Mouse (Mus musculus): ENCODE data around the gene Phrf1. TPM values are rescaled to one million over a fixed set of nuclear protein-coding genes. Genes with fewer than 3 reads are reported as not detected.

The Phrf1 gene
- total RNA-seq (2023), result 10 to 100 TPM; 70.9 to 73.3 TPM

DNA sequence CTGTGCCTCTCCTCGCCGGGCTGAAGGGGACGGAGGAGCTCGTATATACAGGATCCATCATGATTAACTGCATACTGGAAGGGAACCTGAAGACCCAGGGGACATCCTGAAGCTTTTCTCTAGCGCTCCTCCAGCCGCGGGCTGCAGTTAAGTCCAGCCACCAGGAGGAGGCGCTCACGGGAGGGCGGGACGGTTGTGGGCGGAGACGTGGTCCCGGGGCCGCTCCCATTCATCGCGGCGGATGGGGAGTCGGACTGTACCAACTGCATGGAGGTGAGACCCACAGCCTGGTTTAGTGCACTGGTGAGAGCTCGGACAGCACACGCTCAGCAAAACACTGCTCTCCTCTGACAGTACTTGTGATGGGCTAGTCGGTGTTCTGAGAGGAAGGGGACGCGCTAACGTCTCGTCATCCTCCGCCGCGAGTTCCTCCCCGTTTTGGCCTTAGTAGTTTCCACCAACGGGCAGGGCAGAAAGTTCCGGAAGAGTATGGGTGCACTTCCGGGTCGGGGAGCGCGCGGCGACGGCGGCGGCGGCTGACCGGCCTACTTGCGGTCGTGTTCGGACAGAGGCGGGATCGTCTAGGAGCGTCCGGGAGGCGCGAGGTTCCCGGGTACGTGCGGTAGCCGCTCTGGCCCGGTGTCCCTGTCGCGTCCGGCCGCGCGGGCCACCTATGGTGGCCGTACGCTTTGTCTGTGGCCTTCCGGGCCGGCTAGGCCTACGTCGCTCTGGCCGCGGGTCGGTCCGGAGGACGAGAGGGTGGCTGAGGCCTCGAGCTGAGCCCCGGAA is at the start of gene Phrf1:
Phrf1 (plus strand) TSS at position 506 of the 789 bp plus-strand sequence.

DNA sequence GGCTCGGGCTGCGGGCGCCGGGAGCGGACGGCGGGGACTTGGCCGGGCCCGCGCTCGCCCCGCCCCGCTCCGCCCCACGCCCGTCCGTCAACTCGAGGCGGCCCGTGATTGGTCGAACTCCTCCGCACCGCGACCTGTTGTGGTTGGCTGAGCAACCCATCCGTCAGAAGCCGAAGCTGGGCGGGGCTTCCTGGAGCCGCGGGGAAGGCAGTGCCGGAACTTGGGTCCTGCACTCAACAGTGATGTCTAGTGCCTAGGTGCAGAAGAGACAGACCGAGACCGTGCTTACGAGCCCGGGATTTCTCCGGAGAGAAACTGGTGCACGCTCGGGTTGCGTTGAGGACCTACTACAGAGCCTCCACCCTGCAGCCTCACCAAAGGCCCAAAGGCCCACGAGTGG is 34.6 kb upstream of the Phrf1 start, which contains the start of the genes Hras and Lrrc56:
Hras (minus strand) TSS at position 58 of the 400 bp plus-strand sequence.
Lrrc56 (plus strand) TSS at position 210 of the 400 bp plus-strand sequence.

DNA sequence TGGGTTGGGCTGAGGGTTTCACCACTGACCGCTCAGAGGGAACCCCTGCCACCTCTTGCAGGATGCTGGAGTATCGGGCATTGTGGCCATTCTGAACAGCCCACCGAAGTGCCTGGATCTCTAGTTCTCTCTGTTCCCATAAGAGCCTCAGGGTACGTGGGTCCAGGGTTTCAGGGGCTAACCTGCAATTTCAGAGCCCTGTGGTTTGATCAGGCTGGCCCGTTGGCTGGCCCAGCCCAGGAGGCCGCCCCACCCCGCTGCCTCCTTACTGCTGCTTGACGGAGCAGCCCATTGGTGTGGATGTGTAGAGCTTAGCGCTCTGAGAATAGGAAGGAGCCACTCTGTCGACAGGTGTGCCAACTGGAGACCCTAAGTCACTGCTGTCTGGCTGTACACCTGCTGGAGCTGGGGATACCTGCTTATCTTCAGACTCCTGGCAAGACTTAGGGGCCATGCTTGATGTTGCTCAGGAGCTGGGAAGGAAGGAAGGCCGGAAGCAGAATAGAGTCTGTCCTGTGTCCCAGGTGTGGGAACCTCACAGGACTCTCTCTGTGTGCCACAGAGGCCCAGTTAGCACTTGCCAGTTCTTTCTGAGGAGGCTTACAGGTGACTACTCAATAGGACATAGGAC is 14.9 kb upstream of the Phrf1 start, which contains the start of gene Lmntd2:
Lmntd2 (minus strand) TSS at position 476 of the 631 bp plus-strand sequence.

DNA sequence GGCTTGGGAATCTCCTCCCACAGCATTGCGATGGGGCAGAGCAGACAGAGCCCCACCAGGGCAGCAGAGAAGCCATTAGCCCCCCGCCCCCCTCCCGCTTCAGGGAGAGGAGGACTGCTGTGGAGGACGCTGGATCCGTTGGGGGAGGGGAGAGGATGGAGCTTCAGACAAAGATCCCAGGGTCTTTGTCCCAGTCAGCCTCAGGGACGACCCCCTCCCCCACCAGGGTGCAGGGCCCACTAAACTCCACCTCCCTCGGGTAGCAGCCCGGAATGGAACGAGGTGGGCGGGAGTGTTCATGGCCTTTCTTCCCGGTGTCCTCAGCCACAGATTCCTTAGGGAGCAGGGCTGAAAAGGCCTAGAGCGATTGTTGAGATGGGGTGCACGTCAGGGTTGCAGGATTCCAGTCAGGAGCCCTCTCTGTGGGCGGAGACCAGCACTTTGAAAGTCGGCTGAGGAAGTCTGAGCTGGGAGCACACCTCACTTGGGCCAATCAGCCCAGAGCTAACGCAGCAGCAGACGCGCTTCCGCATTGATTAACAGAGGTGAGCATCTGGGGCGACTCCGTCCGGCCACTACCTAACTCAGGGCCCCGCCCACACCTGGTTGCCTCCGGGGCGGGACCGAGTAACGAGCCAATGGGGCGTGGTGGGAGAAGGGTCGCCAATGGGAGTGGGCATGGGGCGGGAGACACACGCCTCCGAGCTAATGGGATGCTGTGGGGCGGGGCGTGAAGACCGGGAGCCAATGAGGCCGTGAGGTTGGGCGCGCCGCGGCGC is 13.3 kb upstream of the Phrf1 start, which contains the start of gene Rassf7:
Rassf7 (plus strand) TSS at position 760 of the 779 bp plus-strand sequence.

GRCm38 (mm10) chr7:141265739-141266561 is 37.4 kb downstream of the Phrf1 start, which contains the start of gene Irf7:
TSS of gene Irf7 (minus strand) at chr7:141266481.

GRCm38 (mm10) chr7:141276546-141276945 is 48.0 kb downstream of the Phrf1 start, which contains the start of gene Cdhr5:
TSS of gene Cdhr5 (minus strand) at chr7:141276786.

DNA sequence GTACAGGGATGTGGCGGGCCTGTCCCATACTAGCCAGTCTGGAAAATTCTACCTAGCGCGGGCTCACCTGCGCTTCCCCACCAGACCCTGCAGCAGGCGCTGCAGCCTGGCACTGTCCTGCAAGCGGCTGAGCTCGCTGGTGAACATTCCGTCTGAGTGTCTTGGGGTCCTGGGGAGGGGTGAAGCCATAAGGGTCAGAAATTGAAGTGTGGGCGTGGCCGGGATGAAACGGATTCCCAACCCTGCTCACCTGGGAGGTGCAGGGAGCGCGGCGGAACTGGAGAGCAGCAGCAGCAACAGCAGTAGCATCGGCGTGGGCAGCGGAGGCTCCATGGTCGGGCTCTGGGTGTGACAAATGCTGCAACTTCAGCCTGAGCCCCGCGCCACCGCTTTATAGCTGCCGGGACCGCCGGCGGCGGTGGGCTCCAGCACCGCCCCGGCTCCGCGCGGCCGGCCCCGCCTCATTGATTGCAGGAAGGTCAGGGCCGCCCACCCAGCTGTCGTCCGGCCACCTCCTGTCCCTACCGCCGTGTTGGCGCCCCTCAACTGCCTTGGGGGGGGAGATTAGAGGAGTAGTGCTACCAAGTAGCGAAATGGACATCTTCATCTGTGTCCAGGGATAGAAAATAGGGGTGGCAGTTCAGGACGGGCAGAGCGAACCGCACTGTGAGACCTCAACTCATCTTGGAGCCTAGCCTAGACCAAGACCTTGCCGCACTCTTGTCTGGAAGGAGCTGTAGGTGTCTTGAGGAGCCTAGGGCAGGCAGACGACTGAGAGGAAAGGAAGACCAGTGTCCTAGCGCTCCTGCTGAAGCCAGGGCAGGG is 50.4 kb downstream of the Phrf1 start, which contains the start of gene Sct:
Sct (minus strand) TSS at position 368 of the 825 bp plus-strand sequence.

DNA sequence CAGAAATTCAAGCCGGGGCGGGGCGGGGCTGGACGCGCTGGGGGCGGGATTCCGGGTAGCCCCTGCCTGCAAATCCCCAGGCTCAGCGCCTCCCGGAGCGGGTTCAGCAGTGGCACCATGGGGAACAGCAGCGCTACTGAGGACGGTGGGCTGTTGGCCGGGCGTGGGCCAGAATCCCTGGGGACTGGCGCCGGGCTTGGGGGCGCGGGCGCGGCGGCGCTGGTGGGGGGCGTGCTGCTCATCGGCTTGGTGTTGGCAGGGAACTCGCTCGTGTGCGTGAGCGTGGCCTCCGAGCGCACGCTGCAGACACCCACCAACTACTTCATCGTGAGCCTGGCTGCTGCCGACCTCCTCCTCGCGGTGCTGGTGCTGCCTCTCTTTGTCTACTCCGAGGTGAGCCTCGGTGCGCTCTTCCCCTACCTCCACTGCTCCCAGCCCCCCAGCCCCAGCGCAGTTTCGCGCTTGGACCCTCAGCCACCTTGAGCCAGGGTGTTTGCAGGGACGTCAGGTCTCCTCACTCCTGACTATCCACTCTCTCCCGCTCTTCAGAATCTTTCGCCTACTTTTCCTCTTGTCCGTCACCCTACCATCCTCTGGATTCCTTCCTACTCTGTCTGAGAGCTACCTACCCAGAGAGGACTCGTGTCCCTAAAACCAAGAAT is 63.5 kb downstream of the Phrf1 start, which contains the start of gene Drd4:
Drd4 (plus strand) TSS at position 86 of the 662 bp plus-strand sequence.

Other genes starting within 250 kb of the Phrf1 start
- gene Ifitm3, start 218.0 kb upstream of the Phrf1 start, total RNA-seq (2023), result 100 to 1,000 TPM; 508 to 583 TPM
- 1,000 to 10,000 TPM in 1 of 2 experiments, 100 to 1,000 TPM in 1; 867 to 1,003 TPM for gene Ifitm6, start 210.9 kb upstream of the Phrf1 start, total RNA-seq (2023)
- gene Gm17387, start 199.7 kb upstream of the Phrf1 start, total RNA-seq (2023), result not detected
- gene B4galnt4, start 167.7 kb upstream of the Phrf1 start, total RNA-seq (2023), result 1 to 10 TPM in 1 of 2 experiments, under 1 TPM in 1; 0.73 to 1.3 TPM
- 1 to 10 TPM; 3.7 to 4.0 TPM for gene Pkp3, start 150.6 kb upstream of the Phrf1 start, total RNA-seq (2023)
- gene Sigirr, start 128.2 kb upstream of the Phrf1 start, total RNA-seq (2023), result 1 to 10 TPM; 5.3 to 6.2 TPM
- not detected for gene Ano9, start 111.0 kb upstream of the Phrf1 start, total RNA-seq (2023)
- 10 to 100 TPM; 20.7 to 23.3 TPM for gene Ptdss2, start 106.4 kb upstream of the Phrf1 start, total RNA-seq (2023)
- 10 to 100 TPM; 83.3 to 88.8 TPM for gene Rnh1, start 55.9 kb upstream of the Phrf1 start, total RNA-seq (2023)
- gene Hras, start 34.8 kb upstream of the Phrf1 start, total RNA-seq (2023), result 10 to 100 TPM; 25.7 to 32.3 TPM
- gene Lrrc56, start 34.6 kb upstream of the Phrf1 start, total RNA-seq (2023), result 1 to 10 TPM; 3.9 to 6.0 TPM
- not detected for gene Lmntd2, start 14.7 kb upstream of the Phrf1 start, total RNA-seq (2023)
- gene Rassf7, start 12.9 kb upstream of the Phrf1 start, total RNA-seq (2023), result 1 to 10 TPM; 4.7 to 7.6 TPM
- 10 to 100 TPM; 36.2 to 42.0 TPM for gene Irf7, start 37.7 kb downstream of the Phrf1 start, total RNA-seq (2023)
- not detected for gene Cdhr5, start 48.0 kb downstream of the Phrf1 start, total RNA-seq (2023)
- not detected for gene Sct, start 50.3 kb downstream of the Phrf1 start, total RNA-seq (2023)
- gene Drd4, start 63.2 kb downstream of the Phrf1 start, total RNA-seq (2023), result not detected
- 10 to 100 TPM; 24.3 to 35.7 TPM for gene Deaf1, start 98.9 kb downstream of the Phrf1 start, total RNA-seq (2023)
- gene Tmem80, start 99.0 kb downstream of the Phrf1 start, total RNA-seq (2023), result 10 to 100 TPM in 1 of 2 experiments, 1 to 10 TPM in 1; 8.5 to 11.1 TPM
- gene Eps8l2, start 110.1 kb downstream of the Phrf1 start, total RNA-seq (2023), result under 1 TPM; 0.26 to 0.60 TPM
- 100 to 1,000 TPM; 644 to 676 TPM for gene Taldo1, start 163.4 kb downstream of the Phrf1 start, total RNA-seq (2023)
- 10 to 100 TPM; 20.7 to 21.1 TPM for gene Gatd1, start 185.4 kb downstream of the Phrf1 start, total RNA-seq (2023)
- gene Cend1, start 200.7 kb downstream of the Phrf1 start, total RNA-seq (2023), result not detected
- gene Slc25a22, start 209.1 kb downstream of the Phrf1 start, total RNA-seq (2023), result 10 to 100 TPM; 13.1 to 17.9 TPM
- gene Pidd1, start 215.2 kb downstream of the Phrf1 start, total RNA-seq (2023), result 10 to 100 TPM; 14.4 to 16.1 TPM
- gene Rplp2, start 218.6 kb downstream of the Phrf1 start, total RNA-seq (2023), result 100 to 1,000 TPM; 767 to 918 TPM
- gene Pnpla2, start 226.4 kb downstream of the Phrf1 start, total RNA-seq (2023), result 10 to 100 TPM; 73.0 to 87.7 TPM
- gene Cracr2b, start 232.3 kb downstream of the Phrf1 start, total RNA-seq (2023), result 1 to 10 TPM; 3.7 to 8.1 TPM
- 10 to 100 TPM; 11.9 to 15.1 TPM for gene Cd151, start 238.6 kb downstream of the Phrf1 start, total RNA-seq (2023)
- 10 to 100 TPM; 12.5 to 14.0 TPM for gene Polr2l, start 246.3 kb downstream of the Phrf1 start, total RNA-seq (2023)
- 1 to 10 TPM; 3.2 TPM for gene Tspan4, start 246.5 kb downstream of the Phrf1 start, total RNA-seq (2023)